Mouse (Mus musculus) splenic B cell, adult 2 months (primary cell): ENCODE measurements around the gene Nagk.
"Not testable (repeated sequence)": the region's sequence is repeated elsewhere in the genome, so short reads cannot be mapped to it uniquely, and the experiment has no call there.

Experiments
- DNase-seq: peaks from one replicate; pipeline ENCODE4 v3.0.0-alpha.2; 2011; ENCODE audit warnings: low read depth, low spot score
- H3K27me3 ChIP-seq: 2 replicates; pipeline ENCODE4 v1.6.1; 2012; ENCODE audit warnings: mild to moderate bottlenecking, low read length, moderate library complexity, mixed read lengths; ENCODE audit not compliant: control insufficient read depth, poor library complexity, insufficient read depth, severe bottlenecking
- H3K36me3 ChIP-seq: 2 replicates; pipeline ENCODE4 v1.6.1; 2012; ENCODE audit warnings: mild to moderate bottlenecking, low read length, moderate library complexity, mixed read lengths; ENCODE audit not compliant: control insufficient read depth, poor library complexity, insufficient read depth, severe bottlenecking

Nagk gene

DNA sequence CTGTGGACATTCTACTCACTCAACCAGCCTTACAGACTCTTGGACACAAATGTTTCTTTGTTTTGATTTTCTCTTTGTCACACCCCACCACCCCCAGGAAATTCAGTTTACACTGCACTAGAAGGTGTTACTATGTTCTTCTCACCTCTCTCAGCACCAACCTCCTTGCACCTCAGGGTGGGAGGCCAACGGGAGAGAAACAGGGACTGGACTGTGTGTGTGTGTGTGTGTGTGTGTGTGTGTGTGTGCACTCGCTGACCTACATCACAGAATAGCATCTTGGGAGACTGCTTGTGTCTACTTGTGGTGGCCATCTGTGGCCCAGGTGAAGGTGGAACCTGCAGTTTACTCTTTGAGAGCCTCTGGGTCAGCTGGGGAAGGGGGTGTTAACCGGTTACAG is 8.4 kb upstream of the Nagk start:
- Histone ChIP-seq H3K27me3 (no peaks in the 10 kb centered on the region), H3K36me3 (no peaks in the 10 kb centered on the region)
- no peak for DNase-seq

DNA sequence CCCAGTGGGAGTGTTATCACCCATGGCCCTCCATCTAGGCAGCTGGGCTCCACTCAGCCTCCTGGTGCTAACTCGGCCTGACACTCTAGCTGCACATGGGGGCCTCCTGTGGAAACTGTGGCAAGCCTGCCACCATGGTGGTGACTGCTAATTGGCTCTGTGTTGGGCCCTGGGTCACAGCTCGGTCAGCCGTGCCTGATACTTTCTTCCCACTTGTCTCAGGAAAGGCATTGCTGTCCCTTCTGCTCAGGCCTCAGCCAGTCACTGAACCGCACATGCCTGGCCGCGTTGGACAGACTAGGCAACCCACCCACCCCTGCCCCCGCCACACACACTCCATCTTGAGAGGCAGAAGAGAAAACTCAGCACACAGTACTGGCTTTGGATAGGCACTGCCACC is 6.2 kb upstream of the Nagk start:
- no peak for DNase-seq
- no peaks in the 10 kb centered on the region for H3K27me3 ChIP-seq

DNA sequence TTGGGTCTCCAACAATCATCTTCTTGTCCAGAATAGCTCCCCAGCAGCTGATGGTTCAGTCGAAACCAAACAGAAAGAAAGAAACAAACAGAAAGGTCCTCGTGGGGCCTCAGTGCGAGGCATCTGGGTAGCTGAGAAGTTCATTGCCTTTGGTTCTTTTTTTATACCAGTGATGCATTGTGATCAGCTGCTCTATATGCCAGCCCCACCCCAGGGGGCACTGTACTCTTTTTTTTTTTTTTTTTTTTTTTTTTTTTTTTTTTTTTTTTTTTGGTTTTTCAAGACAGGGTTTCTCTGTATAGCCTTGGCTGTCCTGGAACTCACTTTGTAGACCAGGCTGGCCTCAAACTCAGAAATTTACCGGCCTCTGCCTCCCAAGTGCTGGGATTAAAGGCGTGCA is 4.2 kb upstream of the Nagk start:
- peak; percentile 12 for DNase-seq
- H3K27me3 ChIP-seq, H3K36me3 ChIP-seq: not testable (repeated sequence)

More for the DNA sequence above, 6.2 kb upstream of the Nagk start:
- no peaks in the 10 kb centered on the region for H3K36me3 ChIP-seq

- peak; percentile 31 for DNase-seq
- no peaks in the 10 kb centered on the region for H3K36me3 ChIP-seq
- no peaks in the 10 kb centered on the region for H3K27me3 ChIP-seq
Observed at GRCm38 (mm10) chr6:83791251-83791890, 3.4 kb upstream of the Nagk start.

DNA sequence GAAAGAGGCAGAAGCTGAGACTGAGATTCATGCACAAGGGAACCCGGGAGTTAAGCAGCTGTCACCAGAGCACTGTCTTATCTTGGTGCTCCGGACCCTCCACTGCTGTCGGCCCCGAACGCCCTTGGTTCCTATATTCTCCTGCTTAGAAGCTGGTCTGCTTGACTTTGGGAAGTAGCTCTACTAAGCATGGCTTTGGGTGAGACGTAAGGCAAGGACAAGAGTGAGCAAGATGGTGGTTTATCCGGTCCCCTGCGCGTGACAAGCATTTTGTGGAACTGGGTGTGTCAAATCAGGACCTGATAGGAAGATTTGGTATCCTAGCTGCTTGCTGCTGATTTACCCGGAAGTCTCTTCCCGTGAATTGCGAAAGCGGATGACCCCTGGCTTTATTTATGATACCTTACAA is 714 bp downstream of the Nagk start:
- peak; percentile 53 for DNase-seq
- Histone ChIP-seq H3K36me3 (no peaks in the 10 kb centered on the region), H3K27me3 (no peaks in the 10 kb centered on the region)

GRCm38 (mm10) chr6:83796686-83797085 is 1.9 kb downstream of the Nagk start:
- H3K27me3 ChIP-seq = no peaks in the 10 kb centered on the region
- no peak for DNase-seq
- H3K36me3 ChIP-seq = 0 out of 2 replicates have a peak, but pooled peaks cover 2% of the 10 kb centered on the region

DNA sequence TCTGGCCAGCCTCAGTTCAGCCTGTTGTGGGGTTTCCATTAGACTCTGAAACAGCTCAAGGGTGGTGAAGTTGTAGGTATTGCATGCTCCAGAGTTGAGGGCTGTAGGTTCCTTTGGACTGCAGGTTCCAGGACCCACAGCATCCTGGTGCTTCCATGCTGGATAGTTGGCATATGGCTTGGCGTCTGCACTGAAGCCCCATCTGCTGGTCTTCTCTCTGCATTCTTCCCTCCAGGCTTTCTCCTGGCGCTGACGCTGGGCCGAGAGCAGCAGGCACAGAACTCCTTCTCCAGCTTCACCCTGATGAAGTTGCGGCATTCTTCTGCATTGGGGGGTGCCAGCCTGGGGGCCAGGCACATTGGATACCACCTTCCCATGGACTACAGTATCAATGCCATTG is 7.3 kb downstream of the Nagk start:
- Histone ChIP-seq H3K36me3 (peaks cover 2% of the 10 kb centered on the region; the same call in 1 of the 2 replicates), H3K27me3 (no peaks in the 10 kb centered on the region)
- no peak for DNase-seq

DNA sequence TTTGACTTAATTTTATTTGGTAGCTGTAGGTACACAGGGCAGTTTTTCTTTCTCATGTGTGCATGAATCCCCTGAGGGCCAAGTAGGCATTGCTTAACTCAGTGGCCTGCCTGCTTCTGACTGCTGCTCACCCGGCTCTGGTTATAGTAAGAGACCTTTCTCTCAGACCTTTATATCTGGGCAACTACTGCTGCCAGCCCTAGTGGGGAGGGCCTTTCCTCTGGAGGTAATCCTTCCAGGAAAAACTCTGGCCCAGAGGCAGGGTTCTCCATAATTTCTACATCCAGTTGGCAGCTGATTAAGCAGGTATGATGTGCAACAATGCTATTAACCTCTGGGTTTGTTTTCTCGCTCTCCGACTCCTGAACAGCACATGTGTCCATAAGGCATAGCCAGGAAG is 8.1 kb downstream of the Nagk start:
- no peak for DNase-seq
- peaks cover 6% of the 10 kb centered on the region for H3K36me3 ChIP-seq
- no peaks in the 10 kb centered on the region for H3K27me3 ChIP-seq

GRCm38 (mm10) chr6:83815801-83816200 is 21.0 kb downstream of the Nagk start:
- Histone ChIP-seq H3K36me3 (peaks cover 2% of the 10 kb centered on the region; the same call in 1 of the 2 replicates), H3K27me3 (no peaks in the 10 kb centered on the region)
- peak; percentile 16 for DNase-seq

GRCm38 (mm10) chr6:83818996-83819395 is 24.2 kb downstream of the Nagk start:
- DNase-seq = no peak
- H3K36me3 ChIP-seq = no peaks in the 10 kb centered on the region
- H3K27me3 ChIP-seq = no peaks in the 10 kb centered on the region

GRCm38 (mm10) chr6:83820727-83821515 is 26.1 kb downstream of the Nagk start:
- H3K27me3 ChIP-seq = no peaks in the 10 kb centered on the region
- H3K36me3 ChIP-seq = 0 out of 2 replicates have a peak, but pooled peaks cover 2% of the 10 kb centered on the region
- DNase-seq = no peak

DNA sequence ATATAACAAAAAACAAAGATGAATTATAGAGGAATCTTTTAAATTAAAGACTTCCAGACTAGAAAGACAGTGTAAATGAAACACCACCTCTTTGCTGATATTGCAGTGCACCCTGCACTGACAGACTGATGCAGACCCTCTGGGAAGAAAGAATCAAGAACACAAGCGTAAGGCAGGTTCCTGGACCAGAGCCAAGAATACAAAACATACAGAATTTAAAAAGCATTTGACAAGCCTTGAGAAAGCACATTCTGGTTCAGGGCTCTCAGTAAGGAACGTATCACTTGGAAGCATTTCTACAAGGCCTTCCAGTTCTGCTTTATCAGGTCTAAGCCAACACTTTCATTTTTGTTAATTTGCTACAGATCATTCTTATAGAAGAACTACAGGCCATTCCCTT is 27.1 kb downstream of the Nagk start:
- H3K36me3 ChIP-seq = 0 out of 2 replicates have a peak, but pooled peaks cover 2% of the 10 kb centered on the region
- DNase-seq = no peak
- no peaks in the 10 kb centered on the region for H3K27me3 ChIP-seq

DNA sequence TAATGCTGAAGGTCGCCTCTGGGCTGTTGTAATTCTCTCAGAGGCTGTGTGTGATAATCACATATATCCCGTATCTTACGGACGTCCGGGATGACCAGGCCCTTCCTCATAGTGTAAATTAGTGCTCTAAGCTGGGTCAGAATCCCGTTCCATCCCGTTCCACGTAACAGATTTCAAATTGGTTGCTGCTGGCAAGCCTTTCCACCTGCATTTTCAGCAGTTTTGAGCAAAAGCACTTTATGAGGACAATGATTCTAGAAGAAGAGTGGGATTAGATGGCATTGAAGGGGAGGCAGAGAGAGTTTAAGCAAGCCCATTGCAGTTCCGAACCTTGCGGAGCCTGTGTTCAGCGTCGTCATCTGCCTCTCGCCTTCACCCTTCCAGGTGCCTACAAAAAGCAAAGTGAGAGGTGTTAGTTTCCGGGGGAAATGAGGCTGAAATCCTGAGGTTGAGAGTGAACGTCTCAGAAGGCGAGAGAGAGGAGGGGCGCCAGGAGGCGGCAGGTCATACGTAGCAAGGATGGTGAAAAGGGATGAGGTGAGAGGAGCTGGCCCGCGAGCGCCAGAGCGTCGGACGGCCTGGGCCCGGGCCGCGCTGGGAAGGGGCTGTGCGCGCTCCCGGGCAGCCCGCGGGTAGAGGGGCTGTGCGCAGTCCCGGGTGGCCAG is 36.3 kb downstream of the Nagk start:
- Histone ChIP-seq H3K36me3 (no peaks in the 10 kb centered on the region), H3K27me3 (no peaks in the 10 kb centered on the region)
- DNase-seq = peak; percentile 79

DNA sequence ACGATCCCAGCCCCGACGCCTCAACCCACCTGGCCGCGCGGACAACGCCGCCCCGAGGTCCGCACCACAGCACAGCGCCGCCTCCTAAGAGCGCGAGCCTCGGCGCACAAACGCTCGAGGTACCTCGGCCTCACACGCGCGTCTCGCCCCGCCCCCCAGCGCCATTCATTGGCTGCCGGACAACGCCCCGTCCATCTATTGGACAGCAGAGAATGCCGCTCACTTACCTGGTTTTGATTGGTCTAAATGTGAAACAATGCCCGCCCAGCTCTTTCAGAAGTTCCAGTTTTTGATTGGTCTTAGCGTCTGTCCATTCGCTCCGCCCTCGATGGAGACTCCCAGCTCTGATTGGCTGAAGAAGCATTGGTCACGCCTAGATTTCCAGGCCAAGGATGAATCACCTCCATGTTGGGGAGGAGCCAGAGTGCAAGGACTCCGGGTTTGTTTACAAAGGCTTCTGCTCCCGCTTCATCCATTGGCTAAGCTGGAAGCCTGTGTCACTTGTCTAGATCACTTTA is 36.9 kb downstream of the Nagk start, which contains the start of gene Paip2b:
Paip2b (minus strand) TSS at position 136 of the 518 bp plus-strand sequence.
- DNase-seq = peak; percentile 99
- H3K36me3 ChIP-seq = no peaks in the 10 kb centered on the region
- no peaks in the 10 kb centered on the region for H3K27me3 ChIP-seq

DNA sequence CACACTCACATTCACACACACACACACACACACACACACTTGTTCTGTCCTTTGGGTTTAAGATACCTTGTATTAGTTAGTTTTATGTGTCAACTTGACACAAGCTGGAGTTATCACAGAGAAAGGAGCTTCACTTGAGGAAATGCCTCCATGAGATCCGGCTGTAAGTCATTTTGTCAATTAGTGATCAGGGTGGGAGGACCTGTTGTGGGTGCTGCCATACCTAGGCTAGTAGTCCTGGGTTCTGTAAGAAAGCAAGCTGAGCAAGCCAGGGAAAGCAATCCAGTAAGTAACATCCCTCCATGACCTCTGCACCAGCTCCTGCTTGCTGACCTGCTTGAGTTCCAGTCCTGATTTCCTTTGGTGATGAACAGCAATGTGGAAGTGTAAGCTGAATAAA is 37.6 kb downstream of the Nagk start:
- not testable (repeated sequence) for H3K36me3 ChIP-seq, DNase-seq, H3K27me3 ChIP-seq
